Mouse (Mus musculus) layer of hippocampus, adult 8-10 months (tissue): ENCODE measurements around the gene Lmbrd2. TPM values are rescaled to one million over a fixed set of nuclear protein-coding genes. Genes with fewer than 3 reads are reported as not detected.

Experiments
- total RNA-seq, 4 experiments: library from RNA; stranded (reverse); gene quantifications; 2 replicates each; pipeline ENCODE4 v1.2.4; 2022

The Lmbrd2 gene
- total RNA-seq, 4 experiments from 2014 or later, result 55.1 to 68.4 (median 60.5) TPM

Other genes starting within 250 kb of the Lmbrd2 start
- gene Ranbp3l, start 172.6 kb upstream of the Lmbrd2 start, total RNA-seq, result 10 to 100 TPM; 10.5 to 11.9 (median 11.6) TPM
- gene Nadk2, start 69.3 kb upstream of the Lmbrd2 start, total RNA-seq, result 10 to 100 TPM; 59.8 to 67.1 (median 66.8) TPM
- 1 to 10 TPM; 5.3 to 6.7 (median 5.9) TPM for gene Skp2, start 14.9 kb downstream of the Lmbrd2 start, total RNA-seq
- not detected for gene Ugt3a1, start 136.3 kb downstream of the Lmbrd2 start, total RNA-seq
- not detected for gene Ugt3a2, start 195.0 kb downstream of the Lmbrd2 start, total RNA-seq